Mouse (Mus musculus) bone marrow, adult 2 months (tissue): ENCODE results near the gene Fbxo11.
"Not testable (repeated sequence)": the region's sequence is repeated elsewhere in the genome, so short reads cannot be mapped to it uniquely, and the experiment has no call there.

Experiments
- CTCF ChIP-seq: fragments of 200-500 bp; IDR thresholded peaks from 2 replicates; pipeline ENCODE4 v1.5.1; 2011; ENCODE audit warnings: low read length, control low read depth; ENCODE audit not compliant: control insufficient read depth, insufficient read depth
- POLR2A ChIP-seq: fragments of 200-500 bp; IDR thresholded peaks from 2 replicates; pipeline ENCODE4 v1.6.1; 2011; ENCODE audit warnings: low read depth, mild to moderate bottlenecking, control low read depth, low read length, borderline replicate concordance; ENCODE audit not compliant: control insufficient read depth

DNA sequence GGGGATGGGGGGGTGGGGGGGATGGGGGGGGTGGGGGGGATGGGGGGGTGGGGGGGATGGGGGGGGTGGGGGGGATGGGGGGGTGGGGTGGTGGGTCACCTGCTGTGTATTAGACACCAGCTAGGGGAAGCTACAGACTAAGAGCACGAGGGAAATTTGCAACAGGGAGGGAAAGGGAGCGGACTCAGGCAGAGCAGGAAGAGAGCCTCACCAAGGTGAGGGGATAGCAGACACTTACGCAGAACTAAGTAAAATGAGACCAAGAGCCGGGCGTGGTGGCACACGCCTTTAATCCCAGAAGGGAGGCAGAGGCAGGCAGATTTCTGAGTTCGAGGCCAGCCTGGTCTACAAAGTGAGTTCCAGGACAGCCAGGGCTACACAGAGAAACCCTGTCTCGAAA lies 49.1 kb downstream of the Fbxo11 start:
- not testable (repeated sequence) for TF ChIP-seq CTCF, POLR2A
